Mouse (Mus musculus): Measurements from ENCODE around the gene Kri1. TPM values are rescaled to one million over a fixed set of nuclear protein-coding genes. Genes with fewer than 3 reads are reported as not detected.

The Kri1 gene
- polyA plus RNA-seq, 1 experiment = 24.9 TPM

GRCm38 (mm10) chr9:21237368-21238003 is 50.3 kb downstream of the Kri1 start:
- TF ChIP-seq POLR2A (IDR thresholded peaks at IDR 0.05; ENCODE audit: low read depth, low read length) = no peak
- no peak for TF ChIP-seq CTCF (IDR thresholded peaks at IDR 0.05; ENCODE audit: borderline replicate concordance, insufficient read depth, low read length)
- H3K27ac ChIP-seq (ENCODE audit: insufficient read depth, low read length) = peak overlapping the region; percentile 54
- no peaks in the 10 kb centered on the region for H3K4me1 ChIP-seq (ENCODE audit: control insufficient read depth, insufficient read depth, low read length)
- peak overlapping the region; percentile 80 for H3K4me3 ChIP-seq (ENCODE audit: insufficient read depth, low read length)

- Histone ChIP-seq H3K27ac (ENCODE audit: insufficient read depth, low read length) (no peak overlapping the region), H3K4me1 (ENCODE audit: control insufficient read depth, insufficient read depth, low read length) (no peaks in the 10 kb centered on the region), H3K4me3 (ENCODE audit: insufficient read depth, low read length) (0 out of 2 replicates have a peak overlapping the region, but pooled peaks have one; percentile 80)
- TF ChIP-seq CTCF (IDR thresholded peaks at IDR 0.05; ENCODE audit: borderline replicate concordance, insufficient read depth, low read length) = no peak
- no peak for TF ChIP-seq POLR2A (IDR thresholded peaks at IDR 0.05; ENCODE audit: low read depth, low read length)
Measured at GRCm38 (mm10) chr9:21236991-21237367, 50.8 kb downstream of the Kri1 start.

DNA sequence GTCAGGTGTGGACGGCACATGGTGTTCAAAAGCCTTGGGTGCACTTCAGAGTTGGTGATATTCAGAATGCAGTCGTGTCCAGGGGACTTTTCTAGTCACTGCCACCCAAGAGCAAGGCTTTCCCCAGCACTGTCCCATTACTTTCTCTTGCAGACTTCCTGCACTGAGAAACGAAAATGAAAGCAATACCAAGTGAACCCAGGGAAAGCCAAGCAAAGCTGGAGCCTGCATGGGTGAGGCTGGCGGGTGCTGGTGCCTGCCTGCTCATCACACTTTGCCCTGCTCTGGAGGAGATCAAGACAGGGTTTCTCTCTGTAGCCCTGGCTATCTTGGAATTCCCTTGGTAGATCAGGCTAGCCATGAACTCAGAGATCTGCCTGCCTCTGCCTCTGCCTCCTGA is 52.4 kb downstream of the Kri1 start:
- no peak overlapping the region for H3K27ac ChIP-seq (ENCODE audit: insufficient read depth, low read length)
- H3K4me3 ChIP-seq (ENCODE audit: insufficient read depth, low read length) = no peak overlapping the region
- no peak for TF ChIP-seq POLR2A (IDR thresholded peaks at IDR 0.05; ENCODE audit: low read depth, low read length)
- no peak for TF ChIP-seq CTCF (IDR thresholded peaks at IDR 0.05; ENCODE audit: borderline replicate concordance, insufficient read depth, low read length)
- no peaks in the 10 kb centered on the region for H3K4me1 ChIP-seq (ENCODE audit: control insufficient read depth, insufficient read depth, low read length)

GRCm38 (mm10) chr9:21233805-21234204 is 54.0 kb downstream of the Kri1 start:
- no peak overlapping the region for H3K27ac ChIP-seq (ENCODE audit: insufficient read depth, low read length)
- no peak for TF ChIP-seq POLR2A (IDR thresholded peaks at IDR 0.05; ENCODE audit: low read depth, low read length)
- TF ChIP-seq CTCF (IDR thresholded peaks at IDR 0.05; ENCODE audit: borderline replicate concordance, insufficient read depth, low read length) = no peak
- H3K4me3 ChIP-seq (ENCODE audit: insufficient read depth, low read length) = no peak overlapping the region
- no peaks in the 10 kb centered on the region for H3K4me1 ChIP-seq (ENCODE audit: control insufficient read depth, insufficient read depth, low read length)

- H3K4me3 ChIP-seq (ENCODE audit: insufficient read depth, low read length) = no peak overlapping the region
- H3K4me1 ChIP-seq (ENCODE audit: control insufficient read depth, insufficient read depth, low read length) = no peaks in the 10 kb centered on the region
- no peak overlapping the region for H3K27ac ChIP-seq (ENCODE audit: insufficient read depth, low read length)
- TF ChIP-seq CTCF (IDR thresholded peaks at IDR 0.05; ENCODE audit: borderline replicate concordance, insufficient read depth, low read length) = no peak
- no peak for TF ChIP-seq POLR2A (IDR thresholded peaks at IDR 0.05; ENCODE audit: low read depth, low read length)
Measured at GRCm38 (mm10) chr9:21233366-21233765, 54.4 kb downstream of the Kri1 start.

- no peaks in the 10 kb centered on the region for H3K4me1 ChIP-seq (ENCODE audit: control insufficient read depth, insufficient read depth, low read length)
- H3K27ac ChIP-seq (ENCODE audit: insufficient read depth, low read length) = no peak overlapping the region
- TF ChIP-seq POLR2A (IDR thresholded peaks at IDR 0.05; ENCODE audit: low read depth, low read length) (no peak), CTCF (IDR thresholded peaks at IDR 0.05; ENCODE audit: borderline replicate concordance, insufficient read depth, low read length) (no peak)
- H3K4me3 ChIP-seq (ENCODE audit: insufficient read depth, low read length) = no peak overlapping the region
Measured at GRCm38 (mm10) chr9:21232867-21233266, 54.9 kb downstream of the Kri1 start.

GRCm38 (mm10) chr9:21231551-21231950 is 56.2 kb downstream of the Kri1 start:
- Histone ChIP-seq H3K4me1 (ENCODE audit: control insufficient read depth, insufficient read depth, low read length) (no peaks in the 10 kb centered on the region), H3K27ac (ENCODE audit: insufficient read depth, low read length) (no peak overlapping the region), H3K4me3 (ENCODE audit: insufficient read depth, low read length) (no peak overlapping the region)
- TF ChIP-seq CTCF (IDR thresholded peaks at IDR 0.05; ENCODE audit: borderline replicate concordance, insufficient read depth, low read length) (no peak), POLR2A (IDR thresholded peaks at IDR 0.05; ENCODE audit: low read depth, low read length) (no peak)

DNA sequence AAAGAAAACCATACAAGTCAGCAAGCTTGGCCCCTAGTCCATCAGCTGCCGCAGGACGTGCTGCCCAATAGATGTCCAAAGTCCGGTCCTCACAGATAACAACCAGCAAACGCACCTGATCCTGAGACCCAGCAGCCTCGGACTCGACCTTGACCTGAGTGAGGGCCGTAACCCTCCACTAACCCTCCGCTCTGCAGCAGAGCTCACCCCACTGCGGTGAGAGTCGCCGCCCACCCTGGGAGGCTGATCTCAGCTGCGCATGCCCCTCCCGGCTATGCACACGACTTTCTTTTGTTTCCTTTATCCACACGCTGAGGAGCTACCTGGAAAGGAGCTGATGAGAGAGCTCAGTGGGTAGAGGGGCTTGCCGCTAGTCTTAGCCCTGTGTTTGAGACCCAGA is 60.4 kb downstream of the Kri1 start:
- TF ChIP-seq POLR2A (IDR thresholded peaks at IDR 0.05; ENCODE audit: low read depth, low read length) = 0 out of 2 replicates have a peak, but pooled peaks have one; percentile 28
- TF ChIP-seq CTCF (IDR thresholded peaks at IDR 0.05; ENCODE audit: borderline replicate concordance, insufficient read depth, low read length) = no peak
- Histone ChIP-seq H3K4me1 (ENCODE audit: control insufficient read depth, insufficient read depth, low read length) (no peaks in the 10 kb centered on the region), H3K4me3 (ENCODE audit: insufficient read depth, low read length) (no peak overlapping the region), H3K27ac (ENCODE audit: insufficient read depth, low read length) (no peak overlapping the region)

DNA sequence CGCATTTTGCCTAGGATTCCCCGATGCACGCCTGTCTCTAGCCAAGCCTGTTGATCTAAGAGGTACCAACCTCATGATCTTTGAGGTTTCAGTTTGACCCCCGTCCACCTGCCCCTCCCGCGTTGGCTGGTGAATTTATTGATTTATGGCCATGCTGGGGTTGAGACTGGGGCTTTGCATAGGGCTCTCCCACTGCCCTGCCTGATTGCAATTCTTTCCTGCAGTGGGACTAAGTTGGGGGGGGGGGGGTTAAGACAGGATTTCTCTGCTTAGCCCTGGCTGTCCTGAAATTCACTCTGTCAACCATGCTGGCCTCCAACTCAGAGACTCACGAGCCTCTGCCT is 62.4 kb downstream of the Kri1 start:
- no peak for TF ChIP-seq CTCF (IDR thresholded peaks at IDR 0.05; ENCODE audit: borderline replicate concordance, insufficient read depth, low read length)
- TF ChIP-seq POLR2A (IDR thresholded peaks at IDR 0.05; ENCODE audit: low read depth, low read length) = peak; percentile 39; the same call in 1 of the 2 replicates
- peak overlapping the region; percentile 2 for H3K4me3 ChIP-seq (ENCODE audit: insufficient read depth, low read length)
- no peaks in the 10 kb centered on the region for H3K4me1 ChIP-seq (ENCODE audit: control insufficient read depth, insufficient read depth, low read length)
- no peak overlapping the region for H3K27ac ChIP-seq (ENCODE audit: insufficient read depth, low read length)

DNA sequence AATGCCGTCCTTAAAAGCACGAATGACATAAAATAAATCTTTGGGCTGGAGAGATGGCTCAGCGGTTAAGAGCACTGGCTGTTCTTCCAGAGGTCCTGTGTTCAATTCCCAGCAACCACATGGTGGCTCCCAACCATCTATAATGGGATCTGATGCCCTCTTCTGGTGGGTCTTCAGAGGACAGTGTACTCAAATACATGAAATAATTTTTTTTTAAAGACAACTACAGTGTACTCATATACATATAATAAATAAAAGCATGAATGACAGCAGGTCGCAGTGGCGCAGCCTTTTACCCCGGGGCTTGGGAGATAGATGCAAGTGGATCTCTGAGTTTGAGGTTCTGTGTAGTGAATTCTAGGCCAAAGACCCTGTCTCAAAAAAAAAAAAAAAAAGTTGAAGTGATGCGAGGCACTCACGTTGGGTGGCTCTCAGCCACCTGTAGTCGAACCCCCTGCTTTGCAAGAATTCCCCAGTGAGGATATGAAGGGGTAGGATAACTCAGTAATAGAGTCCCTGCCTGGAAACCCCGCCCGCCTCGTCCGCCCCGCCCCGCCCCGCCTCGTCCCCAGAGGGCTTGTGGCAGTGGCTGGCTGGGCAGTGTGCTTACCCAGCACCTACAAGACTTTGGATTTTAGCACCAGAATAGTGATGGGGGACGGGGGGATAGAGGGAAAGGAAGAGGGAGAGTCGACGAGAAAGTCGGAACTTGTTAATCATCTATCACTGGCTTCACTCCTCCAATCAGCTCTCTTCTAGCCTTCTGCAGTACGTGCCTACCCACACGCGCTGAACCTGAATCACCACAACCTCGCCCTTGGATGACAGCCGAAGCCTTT is 63.0 kb downstream of the Kri1 start:
- Histone ChIP-seq H3K4me1 (ENCODE audit: control insufficient read depth, insufficient read depth, low read length) (no peaks in the 10 kb centered on the region), H3K4me3 (ENCODE audit: insufficient read depth, low read length) (peak overlapping the region; percentile 2), H3K27ac (ENCODE audit: insufficient read depth, low read length) (no peak overlapping the region)
- TF ChIP-seq CTCF (IDR thresholded peaks at IDR 0.05; ENCODE audit: borderline replicate concordance, insufficient read depth, low read length) (no peak), POLR2A (IDR thresholded peaks at IDR 0.05; ENCODE audit: low read depth, low read length) (0 out of 2 replicates have a peak, but pooled peaks have one; percentile 40)
